Mouse (Mus musculus) duodenum, adult 2 months (tissue): Measurements from ENCODE around the gene Med25. TPM values are rescaled to one million over a fixed set of nuclear protein-coding genes. Genes with fewer than 3 reads are reported as not detected.

ENCODE experiments used
- polyA plus RNA-seq: library from polyadenylated mRNA; depleted of rRNA; stranded (reverse); fragments of >200 nt; gene quantifications from 2 replicates; pipeline ENCODE4 v1.2.3, GENCODE M21; 2012; ENCODE audit warnings: low replicate concordance; rRNA removed

The Med25 gene
- 280 and 331 TPM in 2 replicates for polyA plus RNA-seq

GRCm38 (mm10) chr7:44892276-44892921 lies at the start of gene Med25:
Gene Med25 (minus strand): TSS chr7:44892712.

GRCm38 (mm10) chr7:44929204-44930151 lies 37.0 kb upstream of the Med25 start, which contains the start of gene Ap2a1:
Gene Ap2a1 (minus strand): TSS chr7:44929496.

GRCm38 (mm10) chr7:44895593-44896434 lies 3.3 kb upstream of the Med25 start, which contains the start of gene Fuz:
Gene Fuz (plus strand): TSS chr7:44896079.

GRCm38 (mm10) chr7:44869697-44870528 lies 22.6 kb downstream of the Med25 start, which contains the start of gene Ptov1:
Gene Ptov1 (minus strand): TSS chr7:44869788.

GRCm38 (mm10) chr7:44857042-44857552 lies 35.4 kb downstream of the Med25 start, which contains the start of gene Pnkp:
Gene Pnkp (plus strand): TSS chr7:44857139.

GRCm38 (mm10) chr7:44848561-44849415 lies 43.7 kb downstream of the Med25 start, which contains the start of the genes Akt1s1 and Tbc1d17:
Gene Akt1s1 (plus strand): TSS chr7:44848991.
Gene Tbc1d17 (minus strand): TSS chr7:44849079.

Other genes starting within 250 kb of the Med25 start
- 132 and 290 TPM in 2 replicates for gene Myh14, start 221.9 kb downstream of the Med25 start, polyA plus RNA-seq
- not detected in 2 replicates for gene Izumo2, start 184.0 kb downstream of the Med25 start, polyA plus RNA-seq
- gene Vrk3, start 144.3 kb downstream of the Med25 start, polyA plus RNA-seq: 49.7 and 62.2 TPM in 2 replicates
- 0.06 and 0.13 TPM in 2 replicates for gene Zfp473, start 141.7 kb downstream of the Med25 start, polyA plus RNA-seq
- gene Nup62, start 76.6 kb downstream of the Med25 start, polyA plus RNA-seq: 45.1 and 62.8 TPM in 2 replicates
- gene Il4i1, start 76.3 kb downstream of the Med25 start, polyA plus RNA-seq: 2.2 and 6.3 TPM in 2 replicates
- 132 and 137 TPM in 2 replicates for gene Atf5, start 76.1 kb downstream of the Med25 start, polyA plus RNA-seq
- gene Akt1s1, start 43.7 kb downstream of the Med25 start, polyA plus RNA-seq: 248 and 535 TPM in 2 replicates
- gene Tbc1d17, start 43.6 kb downstream of the Med25 start, polyA plus RNA-seq: 67.0 and 80.1 TPM in 2 replicates
- gene Pnkp, start 35.6 kb downstream of the Med25 start, polyA plus RNA-seq: 50.8 and 86.4 TPM in 2 replicates
- gene Ptov1, start 22.9 kb downstream of the Med25 start, polyA plus RNA-seq: 116 and 164 TPM in 2 replicates
- 34.2 and 46.4 TPM in 2 replicates for gene Fuz, start 3.4 kb upstream of the Med25 start, polyA plus RNA-seq
- gene Ap2a1, start 36.8 kb upstream of the Med25 start, polyA plus RNA-seq: 76.5 and 82.3 TPM in 2 replicates
- 0.49 TPM in 1 of 2 replicates, not detected in the other for gene Tsks, start 50.5 kb upstream of the Med25 start, polyA plus RNA-seq
- gene Cpt1c, start 82.1 kb upstream of the Med25 start, polyA plus RNA-seq: 6.7 and 11.1 TPM in 2 replicates
- gene Prmt1, start 93.9 kb upstream of the Med25 start, polyA plus RNA-seq: 45.6 and 61.7 TPM in 2 replicates
- 70.7 and 84.2 TPM in 2 replicates for gene Irf3, start 104.9 kb upstream of the Med25 start, polyA plus RNA-seq
- 26.3 and 28.8 TPM in 2 replicates for gene Bcl2l12, start 106.0 kb upstream of the Med25 start, polyA plus RNA-seq
- 59.7 and 64.8 TPM in 2 replicates for gene Scaf1, start 123.7 kb upstream of the Med25 start, polyA plus RNA-seq
- 76.8 and 77.3 TPM in 2 replicates for gene Rras, start 125.2 kb upstream of the Med25 start, polyA plus RNA-seq
- gene Prr12, start 160.2 kb upstream of the Med25 start, polyA plus RNA-seq: 8.5 and 9.7 TPM in 2 replicates
- gene Nosip, start 169.7 kb upstream of the Med25 start, polyA plus RNA-seq: 47.3 and 54.0 TPM in 2 replicates
- gene Prrg2, start 170.0 kb upstream of the Med25 start, polyA plus RNA-seq: 145 and 313 TPM in 2 replicates
- gene Rcn3, start 199.5 kb upstream of the Med25 start, polyA plus RNA-seq: 42.1 and 62.3 TPM in 2 replicates
- 84.8 and 148 TPM in 2 replicates for gene Fcgrt, start 211.1 kb upstream of the Med25 start, polyA plus RNA-seq
- gene Rps11, start 231.7 kb upstream of the Med25 start, polyA plus RNA-seq: 86.3 and 120 TPM in 2 replicates
- 462 and 1,279 TPM in 2 replicates for gene Rpl13a, start 236.0 kb upstream of the Med25 start, polyA plus RNA-seq
- gene Gm45713, start 243.5 kb upstream of the Med25 start, polyA plus RNA-seq: 2.6 TPM in 1 of 2 replicates, not detected in the other
- gene Flt3l, start 243.7 kb upstream of the Med25 start, polyA plus RNA-seq: 41.6 and 41.8 TPM in 2 replicates